ENCODE assay signal across 20 mouse cellular contexts in genomic region chr9:73355876-73356275, GRCm38 (mm10).
DNase-seq lines count a peak whose midpoint lies in the region; ATAC-seq and TF ChIP-seq lines count a peak whose summit lies in the region.
"Had no signal": no experiment of that assay in that cellular context is flagged by ENCODE, and none has a peak within 500 bp of the region (broad histone marks: within the 10 kb centered on the region; RNA-seq: fewer than 3 reads in every experiment).

No protein-coding gene starts in this region.

- no peak overlapping the region for H3K27ac ChIP-seq in kidney, postnatal 0 days
- H3K27ac ChIP-seq in liver, adult 2 months (replicated peaks; ENCODE audit: insufficient read depth, low read depth, low read length): no peak overlapping the region
- H3K27ac ChIP-seq in liver, embryonic 12.5 days: no peak overlapping the region
- H3K27ac ChIP-seq: embryonic facial prominence, embryonic 10.5 days; forebrain, embryonic 13.5 days; heart, embryonic 13.5 days; hindbrain, embryonic 15.5 days had no signal

- TF ChIP-seq CTCF in kidney, postnatal 0 days (IDR thresholded peaks at IDR 0.05; ENCODE audit: low read depth): no peak
- no peak for TF ChIP-seq CTCF in liver, adult 2 months (IDR thresholded peaks at IDR 0.05; ENCODE audit: low read depth, low read length)

- no peaks in the 10 kb centered on the region for H3K27me3 ChIP-seq in kidney, postnatal 0 days (ENCODE audit: insufficient read depth, low read length)
- H3K27me3 ChIP-seq in liver, adult 2 months (ENCODE audit: control insufficient read depth, insufficient read depth, low read length): no peaks in the 10 kb centered on the region
- no peaks in the 10 kb centered on the region for H3K27me3 ChIP-seq in liver, embryonic 12.5 days (replicated peaks)
- H3K27me3 ChIP-seq: forebrain, embryonic 13.5 days; heart, embryonic 13.5 days; hindbrain, embryonic 15.5 days; Patski had no signal

- H3K79me2 ChIP-seq in liver, adult 2 months (ENCODE audit: control insufficient read depth, insufficient read depth, low read length): no peaks in the 10 kb centered on the region

- H3K4me1 ChIP-seq in kidney, postnatal 0 days (replicated peaks; ENCODE audit: insufficient read depth, low read length): no peaks in the 10 kb centered on the region
- H3K4me1 ChIP-seq in liver, adult 2 months (ENCODE audit: control insufficient read depth, insufficient read depth, low read length): no peaks in the 10 kb centered on the region
- no peaks in the 10 kb centered on the region for H3K4me1 ChIP-seq in liver, embryonic 12.5 days
- H3K4me1 ChIP-seq: embryonic facial prominence, embryonic 10.5 days; forebrain, embryonic 13.5 days; heart, embryonic 13.5 days; hindbrain, embryonic 15.5 days had no signal

- ATAC-seq in kidney, postnatal 0 days (replicated peaks; ENCODE audit: low FRiP score, low read depth): no peak
- no peak for ATAC-seq in liver, embryonic 12.5 days
- ATAC-seq in inflammation-experienced regulatory T-cells, adult 6 months: no peak
- ATAC-seq: activated CD4-positive, CD25-positive, alpha-beta regulatory T cell, adult 4 months; forebrain, embryonic 13.5 days; forebrain, postnatal 0 days; Patski had no signal

- no peak overlapping the region for H3K4me2 ChIP-seq in kidney, postnatal 0 days (ENCODE audit: low read length)
- H3K4me2 ChIP-seq in liver, embryonic 12.5 days: no peak overlapping the region
- H3K4me2 ChIP-seq: forebrain, embryonic 13.5 days; heart, embryonic 13.5 days; hindbrain, embryonic 15.5 days had no signal

- WGBS in kidney, postnatal 0 days: 61% methylated on average over 5 of the region's 5 CpGs
- WGBS in liver, adult 2 months: 62% methylated on average over 5 of the region's 5 CpGs
- 52% methylated on average over 5 of the region's 5 CpGs for WGBS in liver, embryonic 12.5 days (ENCODE audit: insufficient replicate concordance)

- no peak for TF ChIP-seq POLR2A in liver, adult 2 months (IDR thresholded peaks at IDR 0.05; ENCODE audit: extremely low read depth, insufficient read depth, low read length)

- H3K36me3 ChIP-seq in kidney, postnatal 0 days (ENCODE audit: insufficient read depth, low read length): no peaks in the 10 kb centered on the region
- no peaks in the 10 kb centered on the region for H3K36me3 ChIP-seq in liver, adult 2 months (ENCODE audit: control insufficient read depth, insufficient read depth, low read length)
- no peaks in the 10 kb centered on the region for H3K36me3 ChIP-seq in liver, embryonic 12.5 days
- H3K36me3 ChIP-seq: embryonic facial prominence, embryonic 10.5 days; heart, embryonic 13.5 days; hindbrain, embryonic 15.5 days had no signal

- H3K9me3 ChIP-seq in kidney, postnatal 0 days (replicated peaks; ENCODE audit: low read length): no peaks in the 10 kb centered on the region
- H3K9me3 ChIP-seq in liver, embryonic 12.5 days (replicated peaks): no peaks in the 10 kb centered on the region
- H3K9me3 ChIP-seq: embryonic facial prominence, embryonic 10.5 days; forebrain, embryonic 13.5 days; heart, embryonic 13.5 days; hindbrain, embryonic 15.5 days had no signal

- DNase-seq in adrenal gland, postnatal 10 days: peak; percentile 22
- DNase-seq in adrenal gland, postnatal 4 days (ENCODE audit: low spot score in 2 of 2): no peak
- DNase-seq in kidney, postnatal 0 days (ENCODE audit: low spot score): peak; percentile 60
- no peak for DNase-seq in kidney, adult 8-10 months
- peak; percentile 24 for DNase-seq in liver, adult 2 months (ENCODE audit: extremely low read depth, low read depth, low spot score)
- DNase-seq: adrenal gland, postnatal 25 days; cerebellum, adult 2 months; cerebellum, postnatal 10 days; forebrain, postnatal 0 days; gastrocnemius, postnatal 36 days; heart, adult 11 months; heart, postnatal 36 days had no signal

- no peak overlapping the region for H3K4me3 ChIP-seq in kidney, postnatal 0 days (replicated peaks; ENCODE audit: low read depth, low read length)
- H3K4me3 ChIP-seq in liver, adult 2 months (ENCODE audit: insufficient read depth, low read depth, low read length): no peak overlapping the region
- H3K4me3 ChIP-seq in liver, embryonic 12.5 days: no peak overlapping the region
- H3K4me3 ChIP-seq: embryonic facial prominence, embryonic 10.5 days; forebrain, embryonic 13.5 days; heart, embryonic 13.5 days; hindbrain, embryonic 15.5 days had no signal

- H3K9ac ChIP-seq in kidney, postnatal 0 days (ENCODE audit: low read depth, low read length): no peak overlapping the region
- no peak overlapping the region for H3K9ac ChIP-seq in liver, adult 2 months (ENCODE audit: low read depth, low read length)
- no peak overlapping the region for H3K9ac ChIP-seq in liver, embryonic 12.5 days
- H3K9ac ChIP-seq: forebrain, embryonic 13.5 days; forebrain, postnatal 0 days; heart, embryonic 13.5 days; hindbrain, embryonic 15.5 days had no signal

Comparison
In these comparisons a context has a peak if more than half of its experiments do, and no peak if none do; other contexts are left out.
1. DNase-seq: peak in adrenal gland, postnatal 10 days (single experiment), kidney, postnatal 0 days (single experiment) and liver, adult 2 months (single experiment); none in adrenal gland, postnatal 4 days (0 of 2) and kidney, adult 8-10 months (0 of 2).